Mouse (Mus musculus): ENCODE measurements at regions not wholly inside any gene's neighbourhood (a gene's known extent, or its start where the extent isn't known, plus 50 kb on each side); places are given as distances from the start of the nearest gene placed in this dataset.

DNA sequence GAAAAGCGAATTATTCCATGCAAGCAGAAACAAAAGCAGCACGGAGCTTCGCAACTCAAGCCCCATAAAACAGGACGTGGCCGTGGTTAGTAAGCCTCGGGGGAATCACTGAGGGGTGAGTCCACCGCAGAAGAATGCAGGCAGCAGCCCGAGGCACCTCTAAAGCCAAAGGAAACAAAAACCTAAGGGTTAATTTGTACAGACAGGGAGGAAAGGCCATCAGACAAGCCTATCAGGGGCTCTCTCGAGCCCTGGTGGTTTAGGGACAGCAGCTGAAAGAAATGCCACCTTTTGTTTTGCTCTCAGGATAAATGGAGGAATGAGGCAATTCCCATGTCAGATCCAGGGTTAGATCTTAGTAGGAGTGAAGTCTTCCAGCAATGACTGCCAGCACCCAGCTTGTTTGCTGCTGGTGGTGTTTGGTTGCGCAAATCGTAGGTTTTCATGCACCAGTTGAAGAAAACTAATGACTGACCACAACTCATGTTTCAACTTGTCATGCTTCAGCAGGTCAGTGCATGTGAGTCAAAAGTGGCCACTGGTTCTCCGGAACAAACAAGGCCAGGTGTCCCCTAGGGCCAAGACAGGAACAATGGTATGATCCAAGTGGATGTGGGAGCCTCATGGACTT is 173.9 kb upstream of the Dapk1 start:
- DNase-seq (ENCODE audit: low spot score) = no peak

DNA sequence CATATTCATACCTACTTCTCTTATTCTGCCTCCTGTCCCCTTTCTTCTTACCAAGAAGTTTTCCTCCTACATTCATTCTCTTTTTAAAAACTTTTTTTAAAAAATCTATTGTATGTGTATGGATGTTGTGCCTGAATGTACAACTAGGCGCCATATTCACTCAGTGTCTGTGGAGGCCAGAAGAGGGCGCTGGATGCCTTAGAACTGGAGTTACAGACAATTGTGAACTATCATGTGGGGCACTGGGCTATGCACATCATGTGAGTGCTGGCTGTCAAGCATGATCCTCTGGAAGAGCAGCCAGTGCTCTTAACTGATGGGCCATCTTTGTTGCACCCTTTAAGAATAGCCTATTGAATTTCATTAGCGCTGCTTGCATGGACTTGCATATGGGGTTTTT is 172.6 kb upstream of the Dapk1 start:
- DNase-seq (ENCODE audit: low spot score) = no peak

DNA sequence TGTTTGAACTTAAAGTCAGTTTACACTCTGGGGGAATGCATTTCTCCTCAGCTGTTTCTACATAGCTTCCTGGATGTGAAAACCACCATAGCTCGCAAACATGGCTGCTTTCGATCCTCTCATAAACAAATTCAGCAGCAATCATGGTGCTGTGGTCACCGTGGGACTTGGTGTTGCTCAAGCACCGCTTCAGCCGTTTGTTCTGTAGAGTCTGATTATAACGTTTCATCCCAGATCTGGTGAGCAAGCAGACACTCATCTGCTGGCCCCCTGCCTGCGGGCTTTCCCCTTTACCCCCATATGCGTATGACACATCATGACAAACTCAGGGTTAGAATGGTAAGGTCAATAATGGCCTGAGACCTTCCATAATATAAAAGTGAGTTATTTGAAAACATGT is 170.3 kb upstream of the Dapk1 start:
- DNase-seq (ENCODE audit: low spot score) = no peak

- DNase-seq (ENCODE audit: low spot score) = no peak
Observed at GRCm38 (mm10) chr13:60434221-60435210, 167.2 kb upstream of the Dapk1 start.

DNA sequence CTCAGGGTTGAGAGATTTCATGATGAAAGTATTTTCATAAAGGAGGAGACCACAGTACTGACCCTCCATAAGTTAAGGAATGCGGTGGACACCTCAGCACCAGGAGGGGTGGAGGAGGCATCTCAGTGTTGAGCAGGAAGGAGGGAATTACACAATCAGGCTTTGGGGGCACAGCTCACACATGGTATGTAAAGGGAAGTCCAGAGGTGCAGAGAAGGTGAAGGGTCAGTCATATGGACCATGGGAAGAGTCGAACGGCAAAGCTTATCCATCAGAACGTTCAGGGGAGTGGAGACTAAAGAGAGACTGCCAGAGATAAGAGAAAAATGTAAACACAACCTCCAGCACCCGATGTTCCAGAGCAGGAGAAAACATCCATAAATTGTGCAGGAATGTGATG is 166.4 kb upstream of the Dapk1 start:
- DNase-seq (ENCODE audit: low spot score) = no peak

DNA sequence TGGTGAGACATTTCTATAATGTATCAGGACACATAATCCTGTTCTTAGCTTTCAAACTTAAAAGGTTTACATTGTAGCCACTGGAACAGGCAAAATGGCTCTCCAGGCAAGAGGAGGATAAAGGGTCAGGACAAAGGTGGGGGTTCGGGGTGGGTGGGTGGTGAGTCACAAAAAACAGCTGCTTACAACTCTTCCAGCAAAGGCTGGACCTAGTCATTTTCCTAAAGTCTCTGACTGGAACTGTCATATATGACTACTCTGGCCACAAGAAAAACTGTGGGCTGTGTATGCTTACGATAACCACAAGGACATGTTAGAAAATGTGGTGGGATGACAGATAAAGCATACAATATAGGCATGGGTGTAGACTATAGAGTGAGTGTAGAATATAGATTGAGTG is 163.6 kb upstream of the Dapk1 start:
- no peak for DNase-seq (ENCODE audit: low spot score)

DNA sequence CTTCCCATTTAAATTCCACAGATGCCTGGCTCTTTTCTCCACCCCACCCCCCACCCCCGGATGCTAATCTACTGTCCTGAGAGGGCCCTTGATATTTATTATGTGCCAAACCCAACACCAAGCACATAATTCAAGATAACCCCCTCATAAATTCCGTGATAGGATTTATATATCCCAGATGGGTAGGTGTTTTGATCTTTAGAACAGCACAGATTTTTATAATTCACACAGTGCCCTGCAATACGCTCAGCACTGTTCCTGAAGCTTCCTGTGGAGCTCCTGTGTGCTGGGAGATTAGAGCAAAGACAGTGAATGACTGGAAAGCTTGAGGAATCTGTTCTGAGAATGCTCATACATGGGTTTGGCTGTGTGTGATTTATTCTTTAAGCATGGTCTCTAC is 161.2 kb upstream of the Dapk1 start:
- no peak for DNase-seq (ENCODE audit: low spot score)

DNA sequence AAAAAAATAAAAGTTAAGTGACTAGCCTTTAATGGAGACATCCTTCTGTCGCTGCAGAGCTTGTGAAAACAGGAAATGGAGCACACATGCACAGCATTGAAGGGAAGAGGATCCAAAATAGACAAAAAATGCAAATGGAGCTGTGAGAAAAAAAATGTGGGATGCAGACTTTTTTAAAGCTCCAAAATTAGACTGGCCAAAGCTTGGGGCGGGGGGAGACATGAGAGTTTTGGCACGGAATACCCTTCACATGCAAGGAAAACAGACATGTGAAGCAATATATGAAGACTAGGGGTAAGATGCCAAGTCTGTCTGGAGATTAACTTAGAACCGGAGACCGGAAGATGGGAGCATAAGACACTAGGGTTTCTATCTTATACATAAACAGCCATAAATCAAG is 156.6 kb upstream of the Dapk1 start:
- no peak for DNase-seq (ENCODE audit: low spot score)

DNA sequence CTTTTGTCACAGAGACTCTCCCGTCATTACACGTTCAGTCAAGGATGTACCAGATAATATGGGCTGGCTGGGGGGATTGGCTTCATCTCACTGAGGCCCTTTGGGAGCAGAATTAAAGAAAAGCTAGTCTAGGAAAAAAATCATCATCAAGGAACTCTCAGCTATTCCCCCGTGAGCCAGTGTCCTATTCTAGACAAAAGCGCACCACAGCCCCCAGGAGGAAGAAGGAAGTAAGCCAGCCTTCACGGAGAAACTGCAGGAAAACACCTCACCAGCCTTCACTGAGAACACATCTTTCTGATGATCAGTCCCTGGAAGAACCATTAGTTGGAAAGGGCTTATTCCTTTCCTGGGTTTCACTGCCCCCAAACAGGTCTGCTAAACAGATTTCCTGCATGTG is 154.8 kb upstream of the Dapk1 start:
- no peak for DNase-seq (ENCODE audit: low spot score)

DNA sequence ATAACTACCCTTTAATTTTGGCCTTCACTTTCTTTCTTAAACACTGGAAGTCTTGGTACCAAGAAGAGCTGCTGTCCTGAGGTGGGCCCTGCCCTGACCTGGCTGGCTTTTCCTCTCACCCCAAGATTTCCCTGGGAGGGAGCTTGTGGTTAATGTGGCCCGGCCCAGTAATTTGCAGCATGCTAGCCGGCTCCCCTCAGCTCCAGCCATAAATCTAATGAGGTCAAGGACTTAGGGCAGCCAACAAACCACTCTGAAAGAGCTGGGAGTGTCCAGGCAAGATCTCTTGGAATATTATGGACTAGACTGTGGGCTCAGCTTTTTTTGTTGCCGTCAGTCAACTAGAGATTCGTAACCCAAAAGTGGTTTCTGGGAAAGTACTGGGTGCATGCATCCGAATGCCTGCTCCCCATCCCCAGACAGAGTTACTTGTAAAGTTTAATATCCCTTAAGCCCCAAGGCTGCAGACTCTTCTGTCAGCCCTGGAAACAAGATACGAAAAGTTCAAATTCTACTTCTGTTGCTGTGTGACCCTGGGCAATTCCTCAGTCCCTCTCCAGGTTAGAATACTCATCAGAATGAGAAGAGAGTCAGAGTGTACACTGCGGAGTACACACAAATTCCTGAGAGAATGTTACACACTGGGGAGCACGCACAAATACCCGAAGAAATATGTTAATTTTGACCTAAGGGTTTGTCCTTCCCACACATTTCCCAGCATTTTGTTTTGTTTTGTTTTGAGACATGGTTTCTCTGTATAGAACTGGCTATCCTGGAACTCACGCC is 150.8 kb upstream of the Dapk1 start:
- DNase-seq (ENCODE audit: low spot score) = peak; percentile 44

DNA sequence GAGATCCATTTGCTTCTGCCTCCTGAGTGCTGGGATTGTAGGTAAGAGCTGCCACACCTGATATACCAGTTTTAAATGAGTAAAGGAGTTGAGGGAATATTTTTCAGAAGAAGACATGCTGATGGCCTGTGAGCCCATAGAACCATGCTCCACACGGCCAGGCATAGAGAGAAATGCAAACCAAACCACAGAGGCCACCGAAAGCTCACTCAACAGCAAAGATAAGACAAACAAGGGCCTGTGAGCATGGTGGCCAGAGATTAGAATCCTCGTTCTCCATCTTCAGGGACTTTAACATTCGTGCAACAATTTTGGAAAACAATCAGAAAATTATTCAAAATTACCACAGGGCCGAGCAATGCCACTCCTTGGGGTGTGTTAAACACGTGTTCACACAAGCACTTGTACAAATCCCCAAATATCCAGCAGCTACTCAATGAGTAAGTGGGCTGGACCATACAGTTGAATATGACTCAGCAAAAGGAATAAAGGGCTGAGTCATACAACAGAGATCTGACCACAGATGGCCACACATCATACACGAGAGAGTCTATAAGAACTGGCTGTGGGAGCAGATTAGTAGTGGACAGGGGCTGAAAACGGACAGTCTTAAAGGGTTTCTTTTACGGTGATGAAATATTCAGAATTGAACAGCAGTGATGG is 147.8 kb upstream of the Dapk1 start:
- DNase-seq (ENCODE audit: low spot score) = no peak

DNA sequence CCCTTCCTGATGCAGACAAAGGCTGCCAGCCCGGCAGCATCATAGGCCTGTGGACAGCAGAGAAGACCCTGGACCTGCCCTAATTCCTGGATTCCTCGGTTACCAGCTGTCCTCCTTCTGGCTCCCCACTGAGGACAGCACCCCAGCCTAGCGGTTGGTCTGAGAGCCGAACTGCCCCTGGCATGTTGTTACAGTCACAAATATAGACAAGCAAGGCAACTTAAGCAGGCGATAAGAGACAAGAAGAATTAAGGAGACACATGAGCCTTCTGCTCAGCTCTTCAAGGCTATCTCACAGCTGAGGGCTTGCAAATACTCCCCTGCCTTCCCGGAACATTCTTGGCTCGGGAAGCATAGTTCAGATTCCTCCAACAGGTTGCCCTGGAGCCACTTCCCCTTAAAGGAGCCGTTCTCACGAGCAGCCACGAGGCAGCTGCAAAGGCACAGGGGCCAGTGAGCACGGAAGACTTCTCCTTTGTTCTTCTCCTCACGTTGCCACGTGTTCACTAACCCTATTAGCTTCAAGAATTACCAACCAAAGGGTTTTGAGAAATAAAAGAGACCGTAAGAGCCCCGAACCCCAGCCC is 146.6 kb upstream of the Dapk1 start:
- DNase-seq (ENCODE audit: low spot score) = peak; percentile 74

DNA sequence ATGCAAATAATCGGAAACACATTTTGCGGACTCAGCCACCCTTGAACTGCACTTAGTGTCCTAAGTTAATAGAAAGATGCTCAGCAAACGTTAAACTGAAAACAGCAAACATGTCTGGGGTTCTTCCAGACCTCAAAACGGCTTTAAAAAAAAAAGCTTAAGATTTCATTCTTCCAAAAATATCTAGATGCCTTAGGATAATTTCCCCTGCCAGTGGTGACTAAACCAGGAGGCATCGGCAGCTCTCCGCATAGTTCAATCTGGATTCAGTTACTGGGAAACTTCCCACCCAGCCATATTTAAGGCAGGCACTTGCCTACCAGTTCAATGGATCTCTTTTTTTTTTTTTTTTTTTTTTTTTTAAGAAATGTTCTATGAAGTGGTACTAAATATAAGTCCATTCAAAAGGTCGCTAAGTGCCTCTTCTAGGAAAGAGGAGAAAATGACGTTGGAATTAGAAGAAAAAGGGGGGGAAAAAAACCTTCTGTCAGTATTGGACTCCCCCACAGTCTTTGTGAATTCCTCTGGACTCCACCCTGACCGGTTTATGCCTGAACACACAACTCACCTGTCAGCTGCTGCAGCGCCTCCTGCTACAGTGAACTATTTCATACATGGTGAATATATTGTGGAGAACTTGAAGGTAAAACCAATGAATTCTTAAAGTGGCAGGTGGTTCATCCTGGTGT is 145.7 kb upstream of the Dapk1 start:
- no peak for DNase-seq (ENCODE audit: low spot score)

DNA sequence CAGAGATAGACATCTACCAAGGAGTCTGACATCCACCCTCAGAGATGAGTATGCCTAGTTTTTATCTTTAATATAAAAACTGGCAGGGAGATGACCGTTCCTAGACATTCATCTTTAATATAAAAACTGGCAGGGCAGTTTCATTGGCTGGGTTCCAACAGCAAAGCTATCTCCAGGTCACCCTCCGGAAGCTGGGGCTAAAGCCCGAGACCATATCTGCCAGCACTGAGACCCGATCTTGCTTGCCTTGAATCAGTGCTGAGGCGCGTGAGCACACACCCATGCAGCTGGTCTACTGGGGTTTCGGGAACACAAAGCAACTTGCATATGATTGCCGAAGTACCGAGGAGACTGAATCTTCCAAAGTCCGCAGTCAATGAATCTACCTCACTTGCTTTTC is 144.5 kb upstream of the Dapk1 start:
- no peak for DNase-seq (ENCODE audit: low spot score)

DNA sequence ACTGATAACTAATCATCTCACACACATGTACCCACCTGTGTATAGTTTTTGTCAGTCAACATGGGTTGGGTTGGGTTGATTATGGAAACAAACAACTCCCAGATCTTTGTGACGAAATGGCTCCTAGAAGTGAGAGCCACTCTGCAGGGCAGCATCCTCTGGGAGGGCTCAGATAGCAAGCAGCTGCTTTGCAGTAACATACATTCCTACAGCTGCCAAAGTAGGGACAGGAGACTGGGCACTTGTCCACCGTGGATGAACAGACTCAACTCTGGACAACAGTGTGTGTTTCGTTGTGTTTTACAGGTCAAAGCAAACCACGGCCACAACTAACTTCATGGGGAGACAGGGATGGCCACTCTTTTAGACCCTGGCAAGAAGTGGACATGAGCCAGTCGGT is 142.7 kb upstream of the Dapk1 start:
- DNase-seq (ENCODE audit: low spot score) = no peak

- DNase-seq (ENCODE audit: low spot score) = no peak
Observed at GRCm38 (mm10) chr13:60466553-60467313, 135.0 kb upstream of the Dapk1 start.

DNA sequence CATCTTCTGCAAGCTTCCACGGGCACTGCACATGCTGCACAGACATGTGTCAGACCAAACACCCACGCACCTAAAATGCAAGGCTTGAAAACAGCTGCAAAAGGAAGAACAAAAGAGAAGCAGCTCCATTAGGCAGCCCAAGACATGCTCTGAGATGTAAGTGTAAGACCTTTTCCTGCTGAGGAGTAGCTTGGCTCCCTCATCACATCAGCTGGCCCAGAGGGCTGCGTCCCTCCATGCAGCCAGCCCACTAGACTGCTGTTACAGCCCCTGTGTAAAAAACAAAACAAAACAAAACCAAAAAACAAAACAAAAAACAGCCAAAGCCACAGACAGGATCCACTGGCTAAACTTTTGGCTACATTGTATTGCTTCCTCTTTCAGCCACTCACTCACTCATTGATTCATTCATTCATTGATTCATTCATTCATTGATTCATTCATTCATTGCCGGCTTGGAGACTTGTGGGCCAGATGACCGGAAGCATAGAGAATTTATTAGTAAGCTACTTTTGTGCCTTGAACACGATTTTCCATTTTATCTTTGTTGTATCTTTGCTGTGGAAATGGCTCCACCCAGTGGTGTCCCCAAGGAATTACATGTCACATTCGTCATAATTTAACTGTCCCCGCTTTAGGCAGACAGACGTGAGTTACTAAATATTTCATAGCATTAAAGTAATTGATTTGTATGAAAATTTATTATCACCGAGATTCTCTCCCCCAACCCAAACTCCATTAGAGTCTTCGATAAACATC is 133.7 kb upstream of the Dapk1 start:
- peak; percentile 78 for DNase-seq (ENCODE audit: low spot score)

- no peak for DNase-seq (ENCODE audit: low spot score)
Observed at GRCm38 (mm10) chr13:60470426-60471398, 131.0 kb upstream of the Dapk1 start.
